Mouse (Mus musculus) B cell, adult 2 months (primary cell): ENCODE measurements around the gene Fcnb.

Source experiments
- DNase-seq, 2 experiments: peaks; one replicate each; pipeline ENCODE4 v3.0.0; 2022

Fcnb gene

DNA sequence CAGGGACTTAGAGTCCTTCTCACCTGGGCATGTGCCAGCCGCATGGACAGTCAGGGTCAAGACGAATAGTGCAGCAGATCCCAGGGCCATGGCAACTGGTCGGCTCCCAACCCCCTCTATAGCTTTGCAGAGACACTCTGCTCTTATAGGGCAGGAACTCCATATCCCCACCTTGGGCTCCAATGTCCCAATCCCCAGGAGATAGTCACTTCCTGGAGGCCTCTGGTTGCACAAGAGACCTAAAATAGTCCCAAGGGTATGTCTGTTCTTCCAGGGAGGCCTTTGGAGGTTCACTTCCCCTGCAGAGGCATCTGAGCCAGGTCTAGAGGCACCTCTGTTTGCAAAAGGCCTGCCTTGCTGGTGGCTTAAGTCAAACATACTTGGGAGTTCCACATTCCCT, at the start of gene Fcnb:
TSS of gene Fcnb (minus strand) at position 118 of the 400 bp plus-strand sequence.
- no peak for DNase-seq

- DNase-seq = no peak
These were observed 49.1 kb upstream of the Fcnb start for GRCm38 (mm10) chr2:28133833-28134232.

DNA sequence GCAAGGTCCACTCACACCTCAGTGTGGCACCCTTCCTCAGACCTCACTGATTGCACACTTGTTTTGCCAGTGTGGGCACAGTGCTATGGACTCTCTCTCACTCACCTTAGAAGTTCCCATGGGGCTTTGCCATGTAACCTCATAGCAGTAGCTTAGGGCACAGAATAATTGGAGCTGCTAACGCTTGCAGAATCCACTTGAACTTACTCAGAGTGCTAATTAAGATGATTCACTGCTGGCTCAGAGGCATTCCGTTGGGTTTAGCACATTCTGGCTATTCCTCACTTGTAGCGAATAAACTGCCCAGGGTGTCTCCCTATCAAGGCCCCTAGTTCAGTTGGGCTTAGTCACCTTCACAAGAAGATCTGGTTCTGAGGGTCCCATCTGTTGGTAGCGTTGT, 47.4 kb upstream of the Fcnb start:
- no peak for DNase-seq

GRCm38 (mm10) chr2:28126763-28127438, 42.2 kb upstream of the Fcnb start:
- no peak for DNase-seq

DNA sequence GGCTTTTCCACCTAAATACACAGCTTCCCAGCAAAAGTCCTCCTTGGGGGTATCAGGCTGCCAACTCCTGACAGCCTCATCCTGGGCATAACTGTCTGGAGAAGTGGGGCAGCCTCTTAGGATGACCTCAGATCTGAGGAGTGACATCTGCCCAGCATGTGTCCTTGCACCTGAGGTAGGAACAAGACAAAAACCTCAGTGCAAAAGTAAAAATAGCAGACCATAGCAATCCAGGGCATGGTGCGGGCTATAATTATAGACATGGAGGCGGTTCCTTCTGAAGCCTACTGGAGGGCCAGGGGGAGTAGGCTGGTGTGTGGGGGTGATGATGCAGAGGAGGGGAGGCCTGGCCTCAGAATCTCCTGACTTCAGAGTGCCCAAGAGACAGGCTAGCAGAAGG, 39.2 kb upstream of the Fcnb start:
- DNase-seq = no peak

DNA sequence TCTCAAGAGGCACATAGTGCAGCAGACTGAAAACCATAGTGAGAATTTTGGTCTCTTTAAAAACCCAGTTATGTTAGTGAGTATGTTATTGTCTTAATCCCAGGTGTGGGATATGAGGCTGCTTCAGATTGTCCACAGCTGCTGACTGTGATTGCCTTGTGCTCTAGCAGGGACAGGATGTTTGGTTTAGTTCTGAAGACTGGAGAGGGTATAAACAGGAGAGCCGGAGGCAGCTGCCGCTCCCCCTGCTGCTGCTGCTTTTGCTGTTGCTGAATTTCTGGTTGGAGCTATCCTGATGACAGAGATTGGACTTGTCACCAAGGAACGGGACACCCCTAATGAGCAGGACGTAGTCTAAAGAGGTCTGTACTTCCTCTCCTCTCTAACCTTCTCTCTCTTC, 36.6 kb upstream of the Fcnb start:
- no peak for DNase-seq

DNA sequence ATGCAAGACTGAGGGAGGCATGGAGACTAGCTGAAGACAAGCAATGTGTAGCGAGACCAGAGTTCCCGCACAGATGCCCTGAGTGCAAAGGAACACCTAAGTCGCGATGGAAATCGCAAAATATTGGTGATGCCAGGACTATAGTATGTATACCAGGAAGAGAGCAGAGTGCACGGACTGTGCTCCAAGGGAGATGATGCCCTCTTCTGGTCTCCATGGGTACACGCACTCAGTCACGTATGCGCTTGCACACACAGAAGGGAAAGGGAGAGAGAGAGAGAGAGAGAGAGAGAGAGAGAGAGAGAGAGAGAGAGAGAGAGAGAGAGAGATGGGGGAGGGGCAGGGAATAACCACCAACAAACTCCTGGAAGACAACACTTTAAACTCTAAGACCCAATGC, 35.7 kb upstream of the Fcnb start:
- DNase-seq = no peak

- DNase-seq = no peak
These were observed 33.9 kb upstream of the Fcnb start for GRCm38 (mm10) chr2:28118518-28119116.

- no peak for DNase-seq
These were observed 33.0 kb upstream of the Fcnb start for GRCm38 (mm10) chr2:28117490-28118308.

GRCm38 (mm10) chr2:28108763-28109162, 24.1 kb upstream of the Fcnb start:
- no peak for DNase-seq

- DNase-seq = no peak
These were observed 21.3 kb upstream of the Fcnb start for GRCm38 (mm10) chr2:28106002-28106401.

DNA sequence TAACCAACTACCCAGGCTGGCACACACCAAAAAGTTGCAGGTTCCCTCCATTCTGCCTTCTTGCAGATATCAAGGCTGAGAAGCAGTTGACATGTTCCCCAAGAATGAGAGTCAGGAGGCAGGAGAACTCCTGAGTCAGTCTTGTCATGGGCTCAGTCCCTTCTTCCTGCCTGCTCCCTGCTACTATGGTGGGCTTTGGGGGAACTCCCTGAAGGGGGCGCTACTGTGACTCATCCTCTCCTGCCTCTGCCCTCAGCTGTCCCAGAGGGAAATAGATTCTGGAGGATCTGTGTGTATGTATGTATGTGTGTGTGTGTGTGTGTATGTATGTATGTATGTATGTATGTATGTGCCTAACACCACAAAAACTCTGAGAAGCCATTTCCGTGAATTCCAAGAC, 19.0 kb upstream of the Fcnb start:
- DNase-seq = no peak

DNA sequence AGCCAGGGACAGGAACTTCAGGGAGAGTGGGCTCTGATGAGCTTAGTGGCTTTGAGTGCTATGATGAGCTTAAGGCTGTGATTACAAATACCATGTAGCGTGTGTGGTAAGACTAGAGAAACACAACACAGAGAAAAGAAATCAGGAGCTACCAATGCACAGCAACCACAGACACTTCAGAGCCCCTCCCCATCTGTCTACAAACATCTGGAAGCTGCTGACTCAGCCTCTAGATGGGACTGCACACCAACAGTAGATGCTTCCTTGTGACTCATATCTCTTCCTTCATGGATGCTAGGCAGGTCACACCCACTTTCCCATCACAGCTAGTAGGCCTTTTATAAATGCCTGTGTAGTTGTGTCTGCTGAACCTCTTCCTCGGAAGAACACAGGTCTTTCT, 17.2 kb upstream of the Fcnb start:
- no peak for DNase-seq

GRCm38 (mm10) chr2:28100796-28101483, 16.3 kb upstream of the Fcnb start:
- no peak for DNase-seq

DNA sequence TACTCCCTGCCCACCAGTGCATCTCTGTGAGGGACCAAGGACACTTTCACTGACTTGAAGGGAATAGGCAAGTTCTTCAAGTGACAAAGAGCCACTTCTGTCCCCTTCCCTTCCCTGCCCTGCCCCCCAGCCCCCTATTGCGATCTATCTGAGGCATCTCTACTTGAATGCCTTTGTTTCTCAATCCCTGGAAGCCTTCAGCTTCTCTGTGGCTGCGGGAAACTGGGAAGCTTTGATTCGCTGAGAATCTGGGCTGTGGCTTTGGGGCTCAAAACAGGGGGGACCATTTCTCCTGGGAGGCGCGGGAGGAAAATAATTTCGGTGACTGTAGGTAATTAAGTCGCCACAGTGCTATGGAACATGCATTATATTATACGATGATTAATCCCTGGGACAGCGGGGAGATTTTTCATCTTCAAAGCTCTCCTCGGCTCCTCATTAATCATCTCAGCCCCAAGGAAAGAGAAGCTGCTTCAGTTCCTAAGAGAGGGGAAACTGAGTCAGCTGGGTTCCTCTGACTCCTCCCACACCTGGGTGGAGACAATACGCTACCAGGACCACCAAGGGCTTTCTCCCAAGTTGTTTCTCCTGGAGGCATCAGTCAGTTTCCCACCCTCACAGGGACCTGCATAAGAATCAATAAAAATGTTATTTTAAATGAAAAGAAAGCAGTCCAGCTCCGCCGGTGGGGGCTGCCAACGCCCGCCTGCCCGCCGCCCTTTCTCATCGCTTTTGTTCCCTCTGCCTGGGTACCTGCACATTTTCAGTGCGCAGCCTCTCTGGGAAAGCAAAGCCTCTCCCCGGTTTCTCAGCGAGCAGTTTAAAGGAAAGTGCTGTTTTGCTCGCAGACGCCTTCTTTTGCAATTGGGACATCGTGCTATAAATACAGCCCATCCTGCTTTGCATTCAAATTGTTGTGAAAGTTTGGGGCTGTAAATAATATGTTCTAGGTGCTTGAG, 14.1 kb upstream of the Fcnb start:
- DNase-seq = no peak

DNA sequence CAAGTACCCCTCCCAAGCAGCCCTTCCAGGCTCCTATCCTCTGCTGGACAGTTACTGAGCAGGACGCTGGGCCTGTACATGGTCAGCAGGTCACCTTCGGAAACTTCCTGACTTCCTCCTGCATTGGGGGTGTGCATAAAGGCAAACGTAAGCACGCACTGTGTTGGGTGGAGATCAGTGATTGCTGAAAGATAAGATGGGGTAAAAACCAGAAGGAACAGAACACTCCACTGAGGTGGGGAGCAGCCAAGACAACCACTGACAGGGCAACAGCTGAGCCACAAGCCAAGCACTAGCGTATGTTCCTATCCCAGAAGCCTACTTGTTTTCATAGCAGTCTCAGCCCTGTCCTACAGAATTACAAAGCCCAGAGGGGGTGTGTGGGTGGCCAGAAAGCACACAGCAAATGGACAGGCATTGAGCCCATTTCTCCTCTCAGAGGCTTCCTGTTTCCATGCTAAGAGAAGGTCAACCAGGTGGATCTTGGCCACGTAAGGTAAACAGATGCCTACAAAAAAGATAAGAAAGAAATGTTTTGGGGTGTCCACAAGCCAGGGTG, 12.1 kb upstream of the Fcnb start:
- no peak for DNase-seq

DNA sequence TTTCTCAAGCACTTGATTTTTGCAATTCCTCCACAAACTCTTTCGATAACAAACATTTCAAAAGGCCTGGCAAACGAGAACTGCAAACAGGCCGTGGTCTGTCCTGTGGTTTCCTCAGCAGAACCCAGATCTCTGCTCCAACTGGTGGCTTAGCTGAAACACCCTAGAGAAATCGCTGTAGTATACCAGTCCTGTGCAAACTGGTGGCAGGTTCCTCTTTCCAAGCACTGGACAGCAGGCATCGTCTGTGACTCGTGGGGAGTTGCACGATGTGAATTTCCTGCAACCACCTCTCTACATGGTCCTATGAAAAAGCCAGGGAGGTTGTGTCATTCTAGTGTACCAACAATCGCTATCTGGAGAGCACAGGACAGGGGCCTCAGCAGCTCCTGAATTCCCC, 7.4 kb upstream of the Fcnb start:
- DNase-seq = no peak

GRCm38 (mm10) chr2:28091042-28091441, 6.4 kb upstream of the Fcnb start:
- no peak for DNase-seq

DNA sequence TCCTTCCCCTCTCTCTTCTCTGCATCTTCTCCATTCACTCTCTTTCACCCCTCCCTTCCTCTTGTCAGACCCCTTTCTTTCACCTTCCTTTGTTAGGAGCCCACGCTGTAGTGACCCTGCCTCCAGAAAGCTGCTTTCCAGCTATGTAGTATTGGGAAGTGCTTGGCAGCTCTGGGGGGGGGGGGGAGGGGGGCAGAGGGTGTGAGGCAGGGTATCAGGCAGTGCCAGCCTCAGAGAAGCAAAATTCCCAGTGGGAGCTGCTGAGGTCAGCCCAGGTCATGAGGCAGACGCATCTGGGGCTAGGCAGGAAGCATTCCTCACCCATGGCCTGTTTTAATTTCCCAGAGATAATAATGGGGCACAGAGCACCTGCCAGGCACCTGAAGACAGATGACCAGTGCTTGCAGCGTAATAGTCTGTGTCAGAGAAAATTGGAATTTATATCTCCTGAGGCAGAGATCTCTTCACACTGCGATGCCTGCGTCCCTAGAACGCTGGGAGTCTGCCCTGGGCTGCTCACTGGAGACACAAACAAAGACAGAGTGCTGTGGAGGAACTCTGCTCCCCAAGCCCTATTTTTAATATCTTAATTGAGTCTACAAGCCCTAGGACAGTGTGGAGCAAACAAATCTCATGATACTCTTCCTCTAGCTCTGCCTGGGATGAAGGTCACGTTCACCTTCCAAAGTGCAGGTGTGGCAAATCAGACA, 5.8 kb upstream of the Fcnb start:
- DNase-seq = no peak

GRCm38 (mm10) chr2:28089095-28089494, 4.4 kb upstream of the Fcnb start:
- no peak for DNase-seq

DNA sequence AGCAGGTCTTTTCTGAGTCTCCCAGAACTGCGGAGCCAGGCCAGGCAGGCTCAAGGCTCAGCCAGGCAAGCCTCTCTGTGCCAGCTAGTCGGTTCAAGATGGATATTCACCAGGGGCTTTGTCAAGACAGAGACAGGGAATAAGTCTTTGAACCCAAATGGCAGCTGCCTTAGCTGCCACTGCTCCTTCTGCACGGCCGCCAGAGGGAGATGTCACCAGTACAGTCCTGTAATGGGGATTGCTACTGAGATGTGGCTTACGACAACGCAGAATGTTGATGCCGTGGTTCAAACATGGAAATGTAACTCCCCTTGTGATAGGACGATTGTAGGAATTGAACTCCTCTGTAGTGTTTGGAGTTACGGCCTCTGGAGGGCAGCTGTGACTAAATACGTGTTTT, 1.4 kb upstream of the Fcnb start:
- DNase-seq = no peak
